Mouse (Mus musculus) C2C12 (cell line): ENCODE data around the gene Elf3.

ENCODE experiments used
- CTCF ChIP-seq: IDR thresholded peaks from one replicate; pipeline ENCODE4 v1.5.1; 2011; ENCODE audit not compliant: control insufficient read depth, insufficient read depth, insufficient read length
- MAX ChIP-seq: IDR thresholded peaks from one replicate; pipeline ENCODE4 v1.6.1; 2011; ENCODE audit warnings: mild to moderate bottlenecking, control low read depth
- USF1 ChIP-seq: IDR thresholded peaks from one replicate; pipeline ENCODE4 v1.6.1; 2011; ENCODE audit warnings: low read depth, mild to moderate bottlenecking, control low read depth, moderate library complexity

GRCm38 (mm10) chr1:135267663-135268446 is 9.5 kb upstream of the Elf3 start:
- TF ChIP-seq CTCF, result peak; percentile 31
- TF ChIP-seq MAX, result no peak
- TF ChIP-seq USF1, result no peak
